Mouse (Mus musculus) neural tube, embryonic 11.5 days (tissue): ENCODE measurements around the gene Pole. TPM values are rescaled to one million over a fixed set of nuclear protein-coding genes. Genes with fewer than 3 reads are reported as not detected.

Experiments used
- ATAC-seq: fragments of 200-750 bp; cut with Nextera tagmentation; 2 replicates; pipeline ENCODE4 v1.8.0; 2017; ENCODE audit warnings: moderate number of reproducible peaks, mild to moderate bottlenecking, moderate TSS enrichment, moderate library complexity; ENCODE audit not compliant: insufficient read depth, low FRiP score, low TSS enrichment
- DNase-seq: peaks from one replicate; pipeline ENCODE4 v3.0.0-alpha.2; 2015; ENCODE audit warnings: low spot score
- H3K27ac ChIP-seq: fragments of 300-500 bp; sonication (generic); 2 replicates; pipeline ENCODE4 v1.5.1; 2014; ENCODE audit warnings: low read depth, mild to moderate bottlenecking, low read length
- H3K27me3 ChIP-seq: fragments of 300-500 bp; sonication (generic); 2 replicates; pipeline ENCODE4 v1.6.1; 2014; ENCODE audit warnings: mild to moderate bottlenecking, low read length, mixed read lengths; ENCODE audit not compliant: control insufficient read depth, insufficient read depth
- H3K36me3 ChIP-seq: fragments of 300-500 bp; sonication (generic); 2 replicates; pipeline ENCODE4 v1.6.1; 2014; ENCODE audit warnings: mild to moderate bottlenecking, low read length, moderate library complexity, mixed read lengths; ENCODE audit not compliant: control insufficient read depth, insufficient read depth
- H3K4me1 ChIP-seq: fragments of 300-500 bp; sonication (generic); 2 replicates; pipeline ENCODE4 v1.6.1; 2014; ENCODE audit warnings: low read length, mixed read lengths; ENCODE audit not compliant: control insufficient read depth, insufficient read depth
- H3K4me2 ChIP-seq: fragments of 300-500 bp; sonication (generic); 2 replicates; pipeline ENCODE4 v1.6.1; 2014; ENCODE audit warnings: low read depth, mild to moderate bottlenecking, moderate library complexity
- H3K4me3 ChIP-seq: fragments of 300-500 bp; sonication (generic); 2 replicates; pipeline ENCODE4 v1.5.1; 2014; ENCODE audit warnings: low read depth, low read length
- H3K9ac ChIP-seq: fragments of 300-500 bp; sonication (generic); 2 replicates; pipeline ENCODE4 v1.6.1; 2014; ENCODE audit warnings: mild to moderate bottlenecking, low read length
- H3K9me3 ChIP-seq: fragments of 300-500 bp; sonication (generic); 2 replicates; pipeline ENCODE4 v1.6.1; 2016; ENCODE audit warnings: low read length; ENCODE audit not compliant: control insufficient read depth
- WGBS: fragments of 180-500 bp; shearing (Covaris S2); extraction: QIAGEN DNeasy Blood & Tissue Kit; methylation state at CpG from one replicate; pipeline ENCODE4 v1.1.7; 2014; 5-methylcytosine and 5-hydroxymethylcytosine counted together
- polyA plus RNA-seq: library from polyadenylated mRNA; unstranded; fragments of >200 nt; fragmentation: Nextera tagmentation; extraction: Ambion mirVana; gene quantifications from 2 replicates; pipeline ENCODE4 v1.2.1, GENCODE M21; 2014

The Pole gene
- polyA plus RNA-seq, 1 experiment from 2014 or later, result 36.4 TPM

- Histone ChIP-seq H3K9ac (no peak overlapping the region), H3K36me3 (peaks cover 7% of the 10 kb centered on the region; the same call in 1 of the 2 replicates), H3K4me1 (no peaks in the 10 kb centered on the region), H3K27ac (no peak overlapping the region), H3K9me3 (no peaks in the 10 kb centered on the region), H3K4me3 (no peak overlapping the region), H3K27me3 (no peaks in the 10 kb centered on the region), H3K4me2 (no peak overlapping the region)
- WGBS, result 98% methylated on average over 7 of the region's 7 CpGs
- DNase-seq (no peak), ATAC-seq (no peak)
Measured at GRCm38 (mm10) chr5:110308861-110309260, 22.8 kb downstream of the Pole start.

GRCm38 (mm10) chr5:110313127-110313526, 27.0 kb downstream of the Pole start:
- Histone ChIP-seq H3K27ac (no peak overlapping the region), H3K4me1 (no peaks in the 10 kb centered on the region), H3K4me3 (no peak overlapping the region), H3K27me3 (no peaks in the 10 kb centered on the region), H3K9ac (no peak overlapping the region), H3K36me3 (peaks cover 5% of the 10 kb centered on the region; the same call in 1 of the 2 replicates), H3K9me3 (no peaks in the 10 kb centered on the region), H3K4me2 (no peak overlapping the region)
- ATAC-seq (no peak), DNase-seq (no peak)
- 97% methylated on average over 3 of the region's 3 CpGs for WGBS

GRCm38 (mm10) chr5:110330508-110330907, 44.4 kb downstream of the Pole start:
- ATAC-seq, result no peak
- Histone ChIP-seq H3K9me3 (no peaks in the 10 kb centered on the region), H3K4me2 (no peak overlapping the region), H3K36me3 (peaks cover 8% of the 10 kb centered on the region), H3K4me3 (no peak overlapping the region), H3K27me3 (no peaks in the 10 kb centered on the region), H3K4me1 (no peaks in the 10 kb centered on the region), H3K27ac (no peak overlapping the region), H3K9ac (no peak overlapping the region)
- 92% methylated on average over 3 of the region's 3 CpGs for WGBS
- no peak for DNase-seq

- WGBS, result 97% methylated on average over 2 of the region's 2 CpGs
- no peak overlapping the region for H3K4me2 ChIP-seq
- H3K4me3 ChIP-seq, result no peak overlapping the region
- H3K27me3 ChIP-seq, result peaks cover 22% of the 10 kb centered on the region
- no peaks in the 10 kb centered on the region for H3K4me1 ChIP-seq
- H3K36me3 ChIP-seq, result peaks cover 6% of the 10 kb centered on the region; the same call in 1 of the 2 replicates
- no peaks in the 10 kb centered on the region for H3K9me3 ChIP-seq
- DNase-seq, result no peak
- no peak overlapping the region for H3K27ac ChIP-seq
- no peak overlapping the region for H3K9ac ChIP-seq
- no peak for ATAC-seq
Measured at GRCm38 (mm10) chr5:110338792-110339191, 52.7 kb downstream of the Pole start.

GRCm38 (mm10) chr5:110342648-110343284, 56.7 kb downstream of the Pole start, which contains the start of gene P2rx2:
Gene P2rx2, minus strand, starts transcription at chr5:110343212.
- under 1% methylated on average over 43 of the region's 43 CpGs for WGBS
- DNase-seq, result peak; percentile 64
- H3K9ac ChIP-seq, result peak within 1 kb of the TSS; percentile 65
- no peaks in the 10 kb centered on the region; the same call in 1 of the 2 replicates for H3K36me3 ChIP-seq
- H3K27me3 ChIP-seq, result peaks cover 26% of the 10 kb centered on the region
- no peaks in the 10 kb centered on the region for H3K9me3 ChIP-seq
- H3K4me2 ChIP-seq, result peak within 1 kb of the TSS; percentile 93
- no peak within 1 kb of the TSS for H3K27ac ChIP-seq
- H3K4me1 ChIP-seq, result no peaks in the 10 kb centered on the region
- H3K4me3 ChIP-seq, result peak within 1 kb of the TSS; percentile 44
- peak; percentile 53 for ATAC-seq

GRCm38 (mm10) chr5:110344524-110344923, 58.4 kb downstream of the Pole start, which contains the start of gene Lrcol1:
Gene Lrcol1, plus strand, starts transcription at chr5:110344730.
- Histone ChIP-seq H3K27ac (no peak within 1 kb of the TSS), H3K4me1 (no peaks in the 10 kb centered on the region), H3K9ac (no peak within 1 kb of the TSS), H3K36me3 (no peaks in the 10 kb centered on the region; the same call in 1 of the 2 replicates), H3K4me2 (no peak within 1 kb of the TSS), H3K9me3 (no peaks in the 10 kb centered on the region), H3K27me3 (peaks cover 26% of the 10 kb centered on the region), H3K4me3 (no peak within 1 kb of the TSS)
- 77% methylated on average over 4 of the region's 4 CpGs for WGBS
- no peak for ATAC-seq
- DNase-seq, result no peak

GRCm38 (mm10) chr5:110345553-110345952, 59.4 kb downstream of the Pole start:
- no peak overlapping the region for H3K4me2 ChIP-seq
- H3K9ac ChIP-seq, result no peak overlapping the region
- ATAC-seq (no peak), DNase-seq (no peak)
- no peak overlapping the region for H3K4me3 ChIP-seq
- H3K27me3 ChIP-seq, result peaks cover 26% of the 10 kb centered on the region
- no peak overlapping the region for H3K27ac ChIP-seq
- no peaks in the 10 kb centered on the region for H3K4me1 ChIP-seq
- no peaks in the 10 kb centered on the region for H3K9me3 ChIP-seq
- H3K36me3 ChIP-seq, result no peaks in the 10 kb centered on the region; the same call in 1 of the 2 replicates
- WGBS, result 80% methylated on average over 4 of the region's 4 CpGs

GRCm38 (mm10) chr5:110347006-110347405, 60.9 kb downstream of the Pole start:
- 87% methylated on average over 8 of the region's 8 CpGs for WGBS
- H3K4me2 ChIP-seq, result no peak overlapping the region
- no peak for ATAC-seq

GRCm38 (mm10) chr5:110354716-110355115, 68.6 kb downstream of the Pole start:
- Histone ChIP-seq H3K4me1 (no peaks in the 10 kb centered on the region), H3K27me3 (peaks cover 4% of the 10 kb centered on the region; the same call in 1 of the 2 replicates), H3K27ac (no peak overlapping the region), H3K4me2 (no peak overlapping the region), H3K4me3 (no peak overlapping the region), H3K36me3 (no peaks in the 10 kb centered on the region), H3K9ac (no peak overlapping the region), H3K9me3 (no peaks in the 10 kb centered on the region)
- WGBS, result 18% methylated on average over 7 of the region's 7 CpGs
- DNase-seq (peak; percentile 61), ATAC-seq (no peak)

More at GRCm38 (mm10) chr5:110347006-110347405, 60.9 kb downstream of the Pole start:
- no peaks in the 10 kb centered on the region for H3K9me3 ChIP-seq
- no peak overlapping the region for H3K27ac ChIP-seq
- no peak overlapping the region for H3K4me3 ChIP-seq
- DNase-seq, result no peak
- H3K27me3 ChIP-seq, result peaks cover 18% of the 10 kb centered on the region
- H3K36me3 ChIP-seq, result no peaks in the 10 kb centered on the region
- no peaks in the 10 kb centered on the region for H3K4me1 ChIP-seq
- no peak overlapping the region for H3K9ac ChIP-seq
